Mouse (Mus musculus): ENCODE measurements around the gene Sox8.

GRCm38 (mm10) chr17:25597537-25597936, 27.1 kb upstream of the Sox8 start:
- TF ChIP-seq POLR2A (IDR thresholded peaks at IDR 0.05; ENCODE audit: low read depth, low read length) (no peak), CTCF (IDR thresholded peaks at IDR 0.05; ENCODE audit: extremely low read depth, insufficient read depth, insufficient read length, insufficient replicate concordance) (no peak)

Data from spleen, adult 2 months (tissue).